In genomic region chr14:28035013-28035412, GRCm38 (mm10) we compare ENCODE assay signal across 25 mouse cellular contexts.
"Had no signal": no experiment of that assay in that cellular context is flagged by ENCODE, and none has a peak within 500 bp of the region (broad histone marks: within the 10 kb centered on the region; RNA-seq: fewer than 3 reads in every experiment).

No protein-coding gene starts in this region.

- H3K4me3 ChIP-seq: heart, adult 2 months; heart, embryonic 13.5 days; heart, embryonic 15.5 days; kidney, embryonic 15.5 days; limb, embryonic 13.5 days; limb, embryonic 15.5 days; liver, embryonic 12.5 days had no signal

- H3K9ac ChIP-seq: heart, embryonic 13.5 days; heart, embryonic 15.5 days; hindbrain, embryonic 14.5 days; kidney, embryonic 15.5 days; limb, embryonic 13.5 days; limb, embryonic 15.5 days; liver, embryonic 12.5 days; liver, embryonic 14.5 days had no signal

- DNase-seq: gastrocnemius, postnatal 14 days; gastrocnemius, postnatal 36 days; heart, adult 11 months; heart, adult 2 months; heart, postnatal 14 days; heart, postnatal 36 days; kidney, adult 11 months; kidney, adult 2 months; kidney, adult 9 months; kidney, postnatal 10 days; kidney, postnatal 25 days; layer of hippocampus, adult 9-11 months; layer of hippocampus, postnatal 36 days; left cerebral cortex, postnatal 4 days had no signal

- H3K4me1 ChIP-seq: kidney, embryonic 15.5 days; limb, embryonic 13.5 days; limb, embryonic 15.5 days; liver, embryonic 12.5 days had no signal

- H3K9me3 ChIP-seq: heart, embryonic 13.5 days; heart, embryonic 15.5 days; kidney, embryonic 15.5 days; limb, embryonic 13.5 days; limb, embryonic 15.5 days; liver, embryonic 12.5 days had no signal

- H3K4me2 ChIP-seq: heart, embryonic 11.5 days; heart, embryonic 13.5 days; heart, embryonic 15.5 days; hindbrain, embryonic 14.5 days; kidney, embryonic 15.5 days; limb, embryonic 13.5 days; limb, embryonic 15.5 days; liver, embryonic 12.5 days had no signal

- H3K36me3 ChIP-seq: heart, embryonic 13.5 days; heart, embryonic 15.5 days; kidney, embryonic 15.5 days; limb, embryonic 13.5 days; limb, embryonic 15.5 days; liver, embryonic 12.5 days had no signal

- H3K27me3 ChIP-seq: heart, embryonic 13.5 days; heart, embryonic 15.5 days; kidney, embryonic 15.5 days; limb, embryonic 13.5 days; limb, embryonic 15.5 days; liver, embryonic 12.5 days had no signal

- ATAC-seq: hindbrain, postnatal 0 days; intestine, embryonic 16.5 days; liver, embryonic 12.5 days had no signal

- H3K27ac ChIP-seq: heart, adult 2 months; heart, embryonic 13.5 days; heart, embryonic 15.5 days; hindbrain, embryonic 14.5 days; hindbrain, postnatal 0 days; kidney, embryonic 15.5 days; limb, embryonic 13.5 days; limb, embryonic 15.5 days; liver, embryonic 12.5 days; liver, embryonic 14.5 days had no signal
